Mouse (Mus musculus) myocyte (in vitro differentiated cells): ENCODE data around the gene Limd1.

ENCODE experiments used
- E2F4 ChIP-seq: IDR thresholded peaks from one replicate; pipeline ENCODE4 v1.6.1; 2011; ENCODE audit warnings: mild to moderate bottlenecking, control low read depth, moderate library complexity; ENCODE audit not compliant: insufficient read depth
- MAX ChIP-seq: IDR thresholded peaks from one replicate; pipeline ENCODE4 v1.6.1; 2011; ENCODE audit warnings: low read depth, mild to moderate bottlenecking, control low read depth
- MYOD1 ChIP-seq, 3 experiments: IDR thresholded peaks; one replicate each; pipeline ENCODE4 v1.6.1; 2011; ENCODE audit warnings: control low read depth in 2 of 3, low read depth in 2 of 3, mild to moderate bottlenecking in 2 of 3, moderate library complexity in 1 of 3; ENCODE audit not compliant: insufficient read length in 2 of 3, control insufficient read depth in 1 of 3
- MYOG ChIP-seq, 3 experiments: IDR thresholded peaks; one replicate each; pipeline ENCODE4 v1.6.1; 2011; ENCODE audit warnings: control low read depth in 2 of 3, low read depth in 2 of 3, mild to moderate bottlenecking in 2 of 3; ENCODE audit not compliant: insufficient read length in 2 of 3, control insufficient read depth in 1 of 3, insufficient read depth in 1 of 3
- POLR2A ChIP-seq: IDR thresholded peaks from one replicate; pipeline ENCODE4 v1.6.1; 2011; ENCODE audit warnings: low read depth, mild to moderate bottlenecking, control low read depth, moderate library complexity; ENCODE audit not compliant: insufficient read length
- POLR2AphosphoS2 ChIP-seq: IDR thresholded peaks from one replicate; pipeline ENCODE4 v1.6.1; 2011; ENCODE audit warnings: low read depth, control low read depth; ENCODE audit not compliant: insufficient read length
- REST ChIP-seq: IDR thresholded peaks from one replicate; pipeline ENCODE4 v1.6.1; 2011; ENCODE audit warnings: mild to moderate bottlenecking, control low read depth, moderate library complexity; ENCODE audit not compliant: insufficient read depth, insufficient read length
- SRF ChIP-seq: IDR thresholded peaks from one replicate; pipeline ENCODE4 v1.6.1; 2011; ENCODE audit warnings: low read depth; ENCODE audit not compliant: control insufficient read depth, insufficient read length
- TCF12 ChIP-seq: IDR thresholded peaks from one replicate; pipeline ENCODE4 v1.6.1; 2011; ENCODE audit warnings: mild to moderate bottlenecking, control low read depth; ENCODE audit not compliant: poor library complexity, insufficient read depth, severe bottlenecking
- TCF3 ChIP-seq: IDR thresholded peaks from one replicate; pipeline ENCODE4 v1.6.1; 2011; ENCODE audit warnings: low read depth, control low read depth; ENCODE audit not compliant: insufficient read length
- USF1 ChIP-seq: IDR thresholded peaks from one replicate; pipeline ENCODE4 v1.6.1; 2011; ENCODE audit warnings: low read depth, mild to moderate bottlenecking, control low read depth, moderate library complexity

DNA sequence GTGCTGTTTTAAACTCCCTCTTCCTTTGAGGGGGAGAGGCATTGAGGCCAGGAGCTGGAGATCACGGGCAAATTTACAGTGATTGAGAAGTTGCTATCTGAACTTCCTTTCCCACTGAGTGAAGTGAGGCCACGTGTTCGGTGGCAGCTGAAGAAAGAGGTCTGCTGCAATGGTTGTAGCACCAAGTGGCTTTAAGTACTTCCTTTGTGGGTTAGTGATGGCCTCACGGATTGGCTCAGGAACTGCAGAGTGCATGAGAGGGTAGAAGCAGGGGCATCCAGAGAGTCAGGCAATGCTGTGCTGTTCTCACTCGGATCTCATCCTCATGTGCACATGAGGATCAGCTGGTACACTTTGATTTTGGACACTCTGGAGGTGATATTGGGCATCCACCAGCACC lies 19.4 kb downstream of the Limd1 start:
- no peak for TF ChIP-seq POLR2AphosphoS2
- no peak for TF ChIP-seq SRF
- TF ChIP-seq MYOD1 (IDR thresholded peaks at IDR 0.05; ENCODE audit: control insufficient read depth in 1 of 3, insufficient read length in 2 of 3, low read depth in 2 of 3) = no peak
- no peak for TF ChIP-seq POLR2A
- no peak for TF ChIP-seq USF1
- no peak for TF ChIP-seq MAX
- no peak for TF ChIP-seq TCF12
- TF ChIP-seq MYOG (IDR thresholded peaks at IDR 0.05; ENCODE audit: control insufficient read depth in 1 of 3, insufficient read depth in 1 of 3, insufficient read length in 2 of 3, low read depth in 2 of 3) = no peak
- TF ChIP-seq E2F4 = no peak
- no peak for TF ChIP-seq REST
- no peak for TF ChIP-seq TCF3
